Mouse (Mus musculus) brain, embryonic 14.5 days (tissue): ENCODE data around the gene Cyp1a1. TPM values are rescaled to one million over a fixed set of nuclear protein-coding genes. Genes with fewer than 3 reads are reported as not detected.

Experiments used
- DNase-seq: peaks from one replicate; pipeline ENCODE4 v3.0.0-alpha.2; 2011; ENCODE audit warnings: low read depth
- CTCF ChIP-seq: fragments of 200-500 bp; IDR thresholded peaks from 2 replicates; pipeline ENCODE4 v1.5.1; 2012; ENCODE audit warnings: inconsistent platforms, mild to moderate bottlenecking, moderate library complexity, borderline replicate concordance; ENCODE audit not compliant: insufficient read depth, insufficient read length; ENCODE audit errors: extremely low read depth
- POLR2A ChIP-seq: fragments of 200-500 bp; IDR thresholded peaks from 2 replicates; pipeline ENCODE4 v1.6.1; 2012; ENCODE audit warnings: mild to moderate bottlenecking, inconsistent platforms, borderline replicate concordance; ENCODE audit not compliant: poor library complexity, insufficient read depth, insufficient read length, severe bottlenecking; ENCODE audit errors: extremely low read depth
- polyA plus RNA-seq: library from polyadenylated mRNA; depleted of rRNA; stranded (reverse); fragments of >200 nt; gene quantifications from 2 replicates; pipeline ENCODE4 v1.2.3, GENCODE M21; 2012; rRNA removed

The Cyp1a1 gene
- polyA plus RNA-seq, 1 experiment = 0.14 TPM

- no peak for DNase-seq
- TF ChIP-seq POLR2A (no peak), CTCF (no peak)
These were observed 60.4 kb downstream of the Cyp1a1 start for GRCm38 (mm10) chr9:57748137-57748536.

- TF ChIP-seq POLR2A (no peak), CTCF (no peak)
- no peak for DNase-seq
These were observed 61.1 kb downstream of the Cyp1a1 start for GRCm38 (mm10) chr9:57748831-57749230.

GRCm38 (mm10) chr9:57750901-57751300, 63.2 kb downstream of the Cyp1a1 start:
- DNase-seq = no peak
- TF ChIP-seq CTCF (no peak), POLR2A (no peak)

Other genes with a start within 250 kb of the Cyp1a1 start
- 17.9 and 21.1 TPM in 2 replicates for gene Ppcdc, start 247.8 kb upstream of the Cyp1a1 start, polyA plus RNA-seq
- gene Scamp5, start 219.9 kb upstream of the Cyp1a1 start, polyA plus RNA-seq = 222 and 241 TPM in 2 replicates
- gene Rpp25, start 183.9 kb upstream of the Cyp1a1 start, polyA plus RNA-seq = 8.2 and 12.1 TPM in 2 replicates
- gene Cox5a, start 166.7 kb upstream of the Cyp1a1 start, polyA plus RNA-seq = 320 and 341 TPM in 2 replicates
- gene Fam219b, start 150.4 kb upstream of the Cyp1a1 start, polyA plus RNA-seq = 12.1 and 12.2 TPM in 2 replicates
- 71.2 and 73.3 TPM in 2 replicates for gene Mpi, start 135.2 kb upstream of the Cyp1a1 start, polyA plus RNA-seq
- gene Scamp2, start 127.0 kb upstream of the Cyp1a1 start, polyA plus RNA-seq = 65.2 and 89.4 TPM in 2 replicates
- 38.8 and 42.1 TPM in 2 replicates for gene Ulk3, start 98.5 kb upstream of the Cyp1a1 start, polyA plus RNA-seq
- 0.29 and 0.49 TPM in 2 replicates for gene Cplx3, start 81.6 kb upstream of the Cyp1a1 start, polyA plus RNA-seq
- 0.04 and 0.12 TPM in 2 replicates for gene Lman1l, start 67.2 kb upstream of the Cyp1a1 start, polyA plus RNA-seq
- gene Csk, start 34.3 kb upstream of the Cyp1a1 start, polyA plus RNA-seq = 84.6 and 138 TPM in 2 replicates
- not detected in 2 replicates for gene Cyp1a2, start 4.2 kb upstream of the Cyp1a1 start, polyA plus RNA-seq
- 24.1 and 27.0 TPM in 2 replicates for gene Edc3, start 20.6 kb downstream of the Cyp1a1 start, polyA plus RNA-seq
- gene Clk3, start 77.9 kb downstream of the Cyp1a1 start, polyA plus RNA-seq = 153 and 188 TPM in 2 replicates
- 15.4 and 16.6 TPM in 2 replicates for gene Arid3b, start 148.9 kb downstream of the Cyp1a1 start, polyA plus RNA-seq
- gene Ubl7, start 223.1 kb downstream of the Cyp1a1 start, polyA plus RNA-seq = 125 and 140 TPM in 2 replicates